Mouse (Mus musculus): ENCODE data around the gene Chn2. TPM values are rescaled to one million over a fixed set of nuclear protein-coding genes. Genes with fewer than 3 reads are reported as not detected.

Chn2 gene
- total and polyA plus RNA-seq, 3 experiments: not detected

DNA sequence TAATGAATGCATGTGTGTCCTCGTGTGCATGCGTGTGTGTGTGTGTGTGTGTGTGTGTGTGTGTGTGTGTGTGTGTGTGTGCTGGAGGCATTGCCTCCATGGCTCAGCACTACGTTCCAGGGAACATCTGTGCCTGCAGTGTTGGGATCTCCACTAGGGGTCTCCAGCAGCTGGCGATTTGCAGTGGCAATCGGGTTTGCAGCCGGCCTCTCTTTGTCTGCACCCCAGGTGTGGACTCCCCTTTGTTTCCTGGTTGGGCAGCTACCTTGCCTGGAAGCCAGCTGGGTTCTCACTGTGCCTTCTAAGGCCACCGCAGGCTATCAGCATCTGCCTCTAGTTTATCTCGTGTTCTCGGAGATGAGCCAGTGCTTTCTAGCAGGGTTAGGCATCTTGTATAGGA is 4.9 kb upstream of the Chn2 start:
- Histone ChIP-seq H3K4me1 (ENCODE audit: control insufficient read depth in 1 of 2, insufficient read depth in 2 of 2) (peaks cover 0 to 10% of the 10 kb centered on the region in 2 experiments; a peak in 2 of 4 replicates), H3K27ac (ENCODE audit: insufficient read depth, low read depth) (no peak overlapping the region), H3K27me3 (replicated peaks) (no peaks in the 10 kb centered on the region), H3K36me3 (replicated peaks in 1 of 2; ENCODE audit: control insufficient read depth in 1 of 2, insufficient read depth in 1 of 2, low read length in 1 of 2) (no peaks in the 10 kb centered on the region), H3K79me2 (replicated peaks; ENCODE audit: control insufficient read depth, extremely low read depth, insufficient read depth, poor library complexity, severe bottlenecking) (no peaks in the 10 kb centered on the region), H3K9me3 (replicated peaks; ENCODE audit: low read length) (no peaks in the 10 kb centered on the region), H3K4me3 (replicated peaks in 1 of 3; ENCODE audit: low read depth in 2 of 3, low read length in 2 of 3, poor library complexity in 1 of 3) (no peak overlapping the region), H3K4me2 (ENCODE audit: insufficient read depth, low read depth, poor library complexity, severe bottlenecking) (no peak overlapping the region), H3K9ac (ENCODE audit: insufficient read depth, low read depth) (no peak overlapping the region)
- dilution Hi-C loops (cut with MboI; ENCODE audit: extremely low pct_ligation_motif_present, extremely low pct_unique_long_range_greater_than_20kb, low sequenced_read_pairs): no loop called here
- in situ Hi-C loops (cut with MboI; ENCODE audit: low pct_ligation_motif_present, low pct_unique_long_range_greater_than_20kb, low sequenced_read_pairs): loop anchor here (10.0 kb wide), 2 partner anchors 130 to 190 kb away; no protein-coding TSS in a partner anchor
- DNase-seq (ENCODE audit: extremely low read depth): peak; percentile 45
- TF ChIP-seq MAZ (IDR thresholded peaks at IDR 0.05; ENCODE audit: low read depth, low read length) (no peak), JUND (conservative IDR thresholded peaks at IDR 0.05; ENCODE audit: low read depth, low read length) (no peak), MAFK (IDR thresholded peaks at IDR 0.05; ENCODE audit: insufficient replicate concordance, low read length) (no peak), MEF2A (IDR thresholded peaks at IDR 0.05; ENCODE audit: borderline replicate concordance, low read depth, low read length) (no peak), UBTF (IDR thresholded peaks at IDR 0.05; ENCODE audit: low read depth, low read length) (no peak), CTCF (conservative IDR thresholded peaks at IDR 0.05 in 1 of 2, IDR thresholded peaks at IDR 0.05 in 1 of 2; ENCODE audit: low read depth in 2 of 2, low read length in 2 of 2) (peak; percentile 33 to 78; a peak in 3 of 4 replicates), GABPA (IDR thresholded peaks at IDR 0.05; ENCODE audit: insufficient replicate concordance, low read depth, low read length) (no peak), TBP (conservative IDR thresholded peaks at IDR 0.05; ENCODE audit: low read depth, low read length) (no peak), ZMIZ1 (IDR thresholded peaks at IDR 0.05; ENCODE audit: low read depth, low read length) (no peak), ZC3H11A (IDR thresholded peaks at IDR 0.05; ENCODE audit: low read depth, low read length) (peak; percentile 37), BHLHE40 (IDR thresholded peaks at IDR 0.05; ENCODE audit: low read depth, low read length) (no peak), ZKSCAN1 (IDR thresholded peaks at IDR 0.05; ENCODE audit: borderline replicate concordance, low read depth, low read length) (no peak), E2F4 (IDR thresholded peaks at IDR 0.05; ENCODE audit: insufficient replicate concordance, low read depth, low read length) (no peak), IRF4 (IDR thresholded peaks at IDR 0.05; ENCODE audit: low read depth, low read length) (no peak), CHD2 (IDR thresholded peaks at IDR 0.05; ENCODE audit: low read length) (no peak), SMC3 (IDR thresholded peaks at IDR 0.05; ENCODE audit: low read depth, low read length) (peak; percentile 89), RAD21 (IDR thresholded peaks at IDR 0.05; ENCODE audit: low read depth, low read length) (peak; percentile 77), RCOR1 (conservative IDR thresholded peaks at IDR 0.05; ENCODE audit: low read depth, low read length) (no peak), CHD1 (IDR thresholded peaks at IDR 0.05; ENCODE audit: low read depth, low read length) (no peak), MYC (IDR thresholded peaks at IDR 0.05; ENCODE audit: low read depth, low read length) (no peak), NRF1 (IDR thresholded peaks at IDR 0.05; ENCODE audit: low read depth, low read length) (no peak), PAX5 (IDR thresholded peaks at IDR 0.05; ENCODE audit: low read length) (no peak)
